Mouse (Mus musculus) hindbrain, postnatal 0 days (tissue): Measurements from ENCODE around the gene Rnaseh2c. TPM values are rescaled to one million over a fixed set of nuclear protein-coding genes. Genes with fewer than 3 reads are reported as not detected.

Experiments
- ATAC-seq: fragments of 200-750 bp; cut with Nextera tagmentation; 2 replicates; pipeline ENCODE4 v1.8.0; 2017; ENCODE audit warnings: mild to moderate bottlenecking, moderate TSS enrichment, moderate library complexity
- DNase-seq: peaks from one replicate; pipeline ENCODE4 v3.0.0-alpha.2; 2015; ENCODE audit warnings: low spot score
- H3K27ac ChIP-seq: fragments of 300-500 bp; sonication (generic); 2 replicates; pipeline ENCODE4 v1.5.1; 2014; ENCODE audit warnings: mild to moderate bottlenecking
- H3K27me3 ChIP-seq: fragments of 300-500 bp; sonication (generic); 2 replicates; pipeline ENCODE4 v1.6.1; 2014; ENCODE audit warnings: low read length, mixed read lengths; ENCODE audit not compliant: insufficient read depth
- H3K36me3 ChIP-seq: fragments of 300-500 bp; sonication (generic); 2 replicates; pipeline ENCODE4 v1.6.1; 2014; ENCODE audit warnings: low read length, mixed read lengths; ENCODE audit not compliant: insufficient read depth
- H3K4me1 ChIP-seq: fragments of 300-500 bp; sonication (generic); 2 replicates; pipeline ENCODE4 v1.6.1; 2014; ENCODE audit warnings: antibody characterized with exemption, low read length, mixed read lengths; ENCODE audit not compliant: insufficient read depth
- H3K4me2 ChIP-seq: fragments of 300-500 bp; sonication (generic); 2 replicates; pipeline ENCODE4 v1.6.1; 2014; ENCODE audit warnings: low read depth, mild to moderate bottlenecking, low read length, moderate library complexity, mixed read lengths
- H3K4me3 ChIP-seq: fragments of 300-500 bp; sonication (generic); 2 replicates; pipeline ENCODE4 v1.5.1; 2014; ENCODE audit warnings: low read length
- H3K9ac ChIP-seq: fragments of 300-500 bp; sonication (generic); replicated peaks from 2 replicates; pipeline ENCODE4 v1.6.1; 2014; ENCODE audit warnings: mild to moderate bottlenecking, low read length, moderate library complexity, mixed read lengths
- H3K9me3 ChIP-seq: fragments of 300-500 bp; sonication (generic); 2 replicates; pipeline ENCODE4 v1.6.1; 2016; ENCODE audit warnings: low read length, mixed read lengths
- CTCF ChIP-seq: IDR thresholded peaks from 2 replicates; pipeline ENCODE4 v1.5.1; 2016; ENCODE audit warnings: antibody characterized with exemption, control low read depth, low read depth
- WGBS: fragments of 180-500 bp; shearing (Covaris S2); extraction: QIAGEN DNeasy Blood & Tissue Kit; methylation state at CpG from one replicate; pipeline ENCODE4 v1.1.7; 2014; 5-methylcytosine and 5-hydroxymethylcytosine counted together
- polyA plus RNA-seq: library from polyadenylated mRNA; unstranded; fragments of >200 nt; fragmentation: Nextera tagmentation; extraction: Ambion mirVana; gene quantifications from 2 replicates; pipeline ENCODE4 v1.2.1, GENCODE M21; 2015
- total RNA-seq: library from RNA; depleted of rRNA; stranded (reverse); fragments of >200 nt; gene quantifications from 2 replicates; pipeline ENCODE4 v1.2.3, GENCODE M21; 2014; rRNA removed

Rnaseh2c gene
- total RNA-seq (33.6 and 40.4 TPM in 2 replicates), polyA plus RNA-seq (66.4 and 75.4 TPM in 2 replicates)

DNA sequence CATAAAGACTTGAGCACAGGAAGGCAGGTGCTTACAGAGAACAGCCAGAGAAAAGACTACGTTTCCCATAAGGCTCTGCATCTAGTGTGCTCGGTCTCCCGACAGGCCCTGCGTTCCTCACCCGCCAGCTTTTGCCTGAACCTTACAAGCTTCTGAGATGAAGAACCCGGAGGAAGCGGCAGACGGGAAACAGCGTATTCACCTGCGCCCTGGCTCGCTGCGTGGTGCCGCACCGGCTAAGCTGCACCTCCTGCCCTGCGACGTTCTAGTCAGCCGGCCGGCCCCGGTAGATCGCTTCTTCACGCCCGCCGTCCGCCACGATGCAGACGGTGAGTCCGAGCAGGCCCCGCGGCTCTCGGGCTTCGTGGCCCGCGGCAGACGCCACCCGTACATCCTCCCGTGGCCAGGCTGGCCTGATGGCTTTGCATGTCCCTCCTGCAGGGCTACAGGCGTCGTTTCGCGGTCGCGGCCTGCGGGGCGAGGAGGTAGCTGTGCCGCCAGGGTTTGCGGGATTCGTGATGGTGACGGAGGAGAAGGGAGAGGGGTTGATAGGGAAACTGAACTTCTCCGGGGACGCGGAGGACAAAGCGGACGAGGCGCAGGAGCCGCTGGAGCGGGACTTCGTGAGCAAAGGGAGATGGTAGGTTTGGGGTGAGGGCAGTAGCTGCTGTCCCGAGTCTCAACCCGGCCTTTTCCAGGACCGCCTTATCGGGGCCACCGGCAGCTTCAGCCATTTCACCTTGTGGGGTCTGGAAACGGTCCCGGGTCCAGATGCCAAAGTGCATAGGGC lies at the start of gene Rnaseh2c:
TSS of gene Rnaseh2c (plus strand) at position 122 of the 790 bp plus-strand sequence.
- peak; percentile 89 for ATAC-seq
- Histone ChIP-seq H3K9me3 (no peaks in the 10 kb centered on the region), H3K27ac (peak within 1 kb of the TSS; percentile 85), H3K4me1 (peaks cover 10% of the 10 kb centered on the region), H3K4me2 (peak within 1 kb of the TSS; percentile 96), H3K9ac (peak within 1 kb of the TSS; percentile 88), H3K36me3 (peaks cover 36% of the 10 kb centered on the region), H3K4me3 (peak within 1 kb of the TSS; percentile 80), H3K27me3 (no peaks in the 10 kb centered on the region)
- no peak for TF ChIP-seq CTCF
- WGBS, result under 1% methylated on average over 64 of the region's 64 CpGs
- DNase-seq, result peak; percentile 93

DNA sequence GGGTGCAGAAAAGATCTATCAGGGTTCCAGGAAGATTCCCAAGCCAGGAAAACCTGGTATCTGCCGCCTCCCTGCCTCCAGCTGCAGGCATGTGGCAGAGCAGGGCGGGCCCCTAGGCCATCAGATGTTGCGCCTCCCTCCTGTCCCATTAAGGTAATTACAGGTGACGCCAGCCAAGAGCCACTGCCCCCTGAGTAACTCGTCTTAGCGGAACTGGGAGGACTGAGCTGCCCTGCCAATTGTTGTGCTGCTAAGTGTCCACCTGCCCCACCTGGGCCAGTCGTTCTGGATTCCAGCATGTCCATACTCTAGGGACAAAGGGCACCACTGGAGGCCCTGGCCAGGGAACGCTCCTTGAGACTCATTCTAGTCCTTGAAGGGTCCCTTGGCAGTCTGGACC lies 47.9 kb upstream of the Rnaseh2c start:
- H3K27me3 ChIP-seq, result peaks cover 17% of the 10 kb centered on the region
- no peak overlapping the region for H3K9ac ChIP-seq
- H3K36me3 ChIP-seq, result no peaks in the 10 kb centered on the region
- no peak overlapping the region for H3K27ac ChIP-seq
- no peaks in the 10 kb centered on the region for H3K9me3 ChIP-seq
- DNase-seq (no peak), ATAC-seq (no peak)
- no peak for TF ChIP-seq CTCF
- H3K4me3 ChIP-seq, result no peak overlapping the region
- WGBS, result 64% methylated on average over 8 of the region's 8 CpGs
- H3K4me1 ChIP-seq, result no peaks in the 10 kb centered on the region
- H3K4me2 ChIP-seq, result no peak overlapping the region

- Histone ChIP-seq H3K4me3 (no peak overlapping the region), H3K27me3 (peaks cover 21% of the 10 kb centered on the region), H3K9ac (no peak overlapping the region), H3K4me2 (no peak overlapping the region), H3K36me3 (no peaks in the 10 kb centered on the region), H3K9me3 (no peaks in the 10 kb centered on the region), H3K4me1 (no peaks in the 10 kb centered on the region), H3K27ac (no peak overlapping the region)
- ATAC-seq (no peak), DNase-seq (no peak)
- 85% methylated on average over 14 of the region's 14 CpGs for WGBS
- no peak for TF ChIP-seq CTCF
These were observed 47.5 kb upstream of the Rnaseh2c start for GRCm38 (mm10) chr19:5554212-5554611.

DNA sequence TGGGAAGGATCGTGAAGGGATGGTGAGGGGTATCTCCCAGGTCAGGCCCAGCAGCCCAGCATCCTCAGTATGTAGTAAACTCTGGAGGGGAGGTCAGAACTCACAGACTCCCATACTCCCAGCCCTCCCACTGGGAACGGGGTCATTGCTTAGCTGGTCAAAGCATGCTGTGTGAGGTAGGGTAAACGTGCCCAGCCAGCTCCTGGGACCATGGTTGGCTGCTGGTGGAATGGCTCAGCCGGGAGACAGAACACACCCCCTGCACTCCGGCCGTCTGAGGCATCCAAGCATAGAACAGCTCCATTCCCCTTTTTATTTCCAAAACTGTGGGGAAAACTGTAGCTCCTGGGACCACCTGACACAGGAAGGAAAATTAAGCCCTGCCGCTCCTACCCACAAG lies 43.5 kb upstream of the Rnaseh2c start:
- H3K4me2 ChIP-seq, result no peak overlapping the region
- no peaks in the 10 kb centered on the region for H3K36me3 ChIP-seq
- H3K27ac ChIP-seq, result no peak overlapping the region
- ATAC-seq, result no peak
- H3K9ac ChIP-seq, result no peak overlapping the region
- no peak for DNase-seq
- TF ChIP-seq CTCF, result no peak
- H3K4me1 ChIP-seq, result peaks cover 14% of the 10 kb centered on the region
- WGBS, result 39% methylated on average over 7 of the region's 7 CpGs
- no peak overlapping the region for H3K4me3 ChIP-seq
- H3K27me3 ChIP-seq, result peaks cover 52% of the 10 kb centered on the region
- H3K9me3 ChIP-seq, result no peaks in the 10 kb centered on the region

GRCm38 (mm10) chr19:5558770-5559169 lies 42.9 kb upstream of the Rnaseh2c start:
- Histone ChIP-seq H3K4me1 (peaks cover 14% of the 10 kb centered on the region), H3K9me3 (no peaks in the 10 kb centered on the region), H3K27ac (no peak overlapping the region), H3K4me2 (no peak overlapping the region), H3K4me3 (no peak overlapping the region), H3K27me3 (peaks cover 53% of the 10 kb centered on the region), H3K9ac (no peak overlapping the region), H3K36me3 (no peaks in the 10 kb centered on the region)
- no peak for DNase-seq
- no peak for ATAC-seq
- TF ChIP-seq CTCF, result no peak
- 62% methylated on average over 8 of the region's 8 CpGs for WGBS

DNA sequence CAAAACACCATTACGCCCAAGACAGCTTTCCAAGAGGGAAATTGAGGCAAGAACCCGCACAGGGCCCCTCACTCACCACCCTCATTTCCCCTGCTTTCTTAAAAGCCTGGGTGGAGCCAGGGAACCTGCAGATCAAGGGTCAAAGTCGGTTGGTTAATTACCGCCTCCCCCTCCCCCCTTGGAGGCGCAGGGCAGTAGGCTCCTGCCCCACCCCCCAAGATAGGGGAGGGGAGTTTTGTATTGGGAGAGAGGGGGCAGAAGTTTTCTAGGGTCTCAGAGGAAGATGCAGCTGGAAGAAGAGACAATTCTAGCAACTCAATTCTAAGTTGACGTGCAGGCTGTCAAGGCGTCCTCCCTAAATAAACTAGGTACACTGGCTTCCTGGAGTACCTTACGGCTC lies 42.4 kb upstream of the Rnaseh2c start:
- TF ChIP-seq CTCF, result no peak
- Histone ChIP-seq H3K9ac (no peak overlapping the region), H3K4me1 (peaks cover 14% of the 10 kb centered on the region), H3K27me3 (peaks cover 58% of the 10 kb centered on the region), H3K9me3 (no peaks in the 10 kb centered on the region), H3K36me3 (no peaks in the 10 kb centered on the region), H3K4me3 (peak overlapping the region; percentile 41; the same call in 1 of the 2 replicates), H3K27ac (no peak overlapping the region), H3K4me2 (no peak overlapping the region)
- no peak for DNase-seq
- ATAC-seq, result no peak
- 24% methylated on average over 8 of the region's 8 CpGs for WGBS
